Mouse (Mus musculus) midbrain, embryonic 11.5 days (tissue): ENCODE measurements around the gene Naa15. TPM values are rescaled to one million over a fixed set of nuclear protein-coding genes. Genes with fewer than 3 reads are reported as not detected.
"Not testable (repeated sequence)": the region's sequence is repeated elsewhere in the genome, so short reads cannot be mapped to it uniquely, and the experiment has no call there.

ENCODE experiments used
- ATAC-seq: fragments of 200-750 bp; cut with Nextera tagmentation; 2 replicates; pipeline ENCODE4 v1.8.0; 2017; ENCODE audit warnings: moderate TSS enrichment, moderate library complexity; ENCODE audit not compliant: low FRiP score
- DNase-seq: peaks from one replicate; pipeline ENCODE4 v3.0.0; 2015; ENCODE audit warnings: low spot score; ENCODE audit errors: missing footprints
- H3K27ac ChIP-seq: fragments of 300-500 bp; sonication (generic); 2 replicates; pipeline ENCODE4 v1.5.1; 2014; ENCODE audit warnings: low read depth, low read length
- H3K27me3 ChIP-seq: fragments of 300-500 bp; sonication (generic); 2 replicates; pipeline ENCODE4 v1.6.1; 2014; ENCODE audit warnings: mild to moderate bottlenecking, low read length, moderate library complexity, mixed read lengths; ENCODE audit not compliant: control insufficient read depth, insufficient read depth
- H3K36me3 ChIP-seq: fragments of 300-500 bp; sonication (generic); 2 replicates; pipeline ENCODE4 v1.6.1; 2014; ENCODE audit warnings: mild to moderate bottlenecking, low read length, moderate library complexity, mixed read lengths; ENCODE audit not compliant: control insufficient read depth, insufficient read depth
- H3K4me1 ChIP-seq: fragments of 300-500 bp; sonication (generic); 2 replicates; pipeline ENCODE4 v1.6.1; 2014; ENCODE audit warnings: low read length; ENCODE audit not compliant: control insufficient read depth, insufficient read depth
- H3K4me2 ChIP-seq: fragments of 300-500 bp; sonication (generic); 2 replicates; pipeline ENCODE4 v1.6.1; 2014; ENCODE audit warnings: mild to moderate bottlenecking, moderate library complexity
- H3K4me3 ChIP-seq: fragments of 300-500 bp; sonication (generic); 2 replicates; pipeline ENCODE4 v1.5.1; 2014; ENCODE audit warnings: low read depth, low read length
- H3K9ac ChIP-seq: fragments of 300-500 bp; sonication (generic); 2 replicates; pipeline ENCODE4 v1.6.1; 2014; ENCODE audit warnings: low read length
- H3K9me3 ChIP-seq: fragments of 300-500 bp; sonication (generic); 2 replicates; pipeline ENCODE4 v1.6.1; 2016; ENCODE audit warnings: low read length; ENCODE audit not compliant: control insufficient read depth
- WGBS: fragments of 180-500 bp; shearing (Covaris S2); extraction: QIAGEN DNeasy Blood & Tissue Kit; methylation state at CpG from one replicate; pipeline ENCODE4 v1.1.7; 2014; 5-methylcytosine and 5-hydroxymethylcytosine counted together
- polyA plus RNA-seq: library from polyadenylated mRNA; unstranded; fragments of >200 nt; fragmentation: Nextera tagmentation; extraction: Ambion mirVana; gene quantifications from 2 replicates; pipeline ENCODE4 v1.2.1, GENCODE M21; 2014

Gene Naa15
- polyA plus RNA-seq, 1 experiment from 2014 or later, result 54.5 TPM

GRCm38 (mm10) chr3:51388904-51389303, 26.0 kb upstream of the Naa15 start:
- ATAC-seq, result no peak
- peak; percentile 86 for DNase-seq
- H3K4me1 ChIP-seq, result peaks cover 3% of the 10 kb centered on the region; the same call in 1 of the 2 replicates
- no peaks in the 10 kb centered on the region for H3K9me3 ChIP-seq
- H3K4me3 ChIP-seq, result no peak overlapping the region
- WGBS, result 6% methylated on average over 13 of the region's 13 CpGs
- peak overlapping the region; percentile 6; the same call in 1 of the 2 replicates for H3K9ac ChIP-seq
- no peaks in the 10 kb centered on the region for H3K36me3 ChIP-seq
- no peak overlapping the region for H3K27ac ChIP-seq
- no peaks in the 10 kb centered on the region; the same call in 1 of the 2 replicates for H3K27me3 ChIP-seq
- peak overlapping the region; percentile 28 for H3K4me2 ChIP-seq

DNA sequence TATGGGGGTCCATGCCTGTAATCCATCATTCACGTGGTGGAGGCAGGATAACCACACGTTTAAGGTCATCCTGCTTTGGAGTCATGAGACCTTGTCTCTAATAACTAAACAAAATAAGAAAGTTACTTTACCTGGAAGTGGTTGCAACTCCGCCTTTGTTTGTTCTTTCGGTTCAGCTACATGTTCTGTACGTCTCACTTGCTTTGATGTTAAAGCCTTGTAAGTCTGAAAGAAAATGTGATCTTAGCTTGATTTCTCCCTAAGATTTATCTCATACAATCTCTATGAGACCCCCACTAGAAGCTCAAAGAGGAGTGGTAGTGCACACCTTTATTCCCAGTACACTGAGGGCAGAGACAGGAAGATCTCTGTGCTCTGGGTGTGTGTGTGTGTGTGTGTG, 23.9 kb upstream of the Naa15 start:
- H3K4me2 ChIP-seq, result no peak overlapping the region
- H3K9ac ChIP-seq, result no peak overlapping the region
- H3K27me3 ChIP-seq, result peaks cover 4% of the 10 kb centered on the region; the same call in 1 of the 2 replicates
- ATAC-seq (no peak), DNase-seq (peak; percentile 2)
- no peak overlapping the region for H3K27ac ChIP-seq
- no peaks in the 10 kb centered on the region for H3K36me3 ChIP-seq
- no peak overlapping the region for H3K4me3 ChIP-seq
- no peaks in the 10 kb centered on the region for H3K9me3 ChIP-seq
- 89% methylated on average over 5 of the region's 5 CpGs for WGBS
- H3K4me1 ChIP-seq, result peaks cover 3% of the 10 kb centered on the region; the same call in 1 of the 2 replicates

DNA sequence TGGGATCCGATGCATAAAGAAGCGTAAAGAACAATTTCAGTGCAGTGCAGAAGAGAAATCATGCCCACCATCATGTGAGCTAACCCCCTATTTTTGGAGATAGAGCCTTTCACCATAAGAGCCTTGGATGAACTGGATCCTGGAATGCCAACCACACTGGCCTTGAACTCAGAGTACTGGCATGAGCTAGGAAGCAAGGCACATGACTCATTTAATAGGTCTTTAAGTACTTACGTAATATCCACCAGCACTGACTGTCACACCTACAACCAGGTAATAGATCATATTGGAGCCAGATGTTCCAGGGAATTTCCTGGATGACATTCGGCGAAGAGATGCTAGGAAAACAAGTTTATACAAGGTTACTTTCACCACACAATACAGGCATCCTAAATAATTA, 23.4 kb upstream of the Naa15 start:
- no peak overlapping the region for H3K4me3 ChIP-seq

GRCm38 (mm10) chr3:51393018-51393417, 21.9 kb upstream of the Naa15 start:
- not testable (repeated sequence) for H3K4me3 ChIP-seq, H3K27me3 ChIP-seq, ATAC-seq, H3K4me1 ChIP-seq, H3K4me2 ChIP-seq, H3K9ac ChIP-seq, H3K36me3 ChIP-seq, H3K9me3 ChIP-seq, H3K27ac ChIP-seq
- peak; percentile 75 for DNase-seq
- WGBS, result 96% methylated on average over 3 of the region's 3 CpGs

More for the DNA sequence above, 23.4 kb upstream of the Naa15 start:
- peak; percentile 47 for DNase-seq
- Histone ChIP-seq H3K9me3 (no peaks in the 10 kb centered on the region), H3K4me2 (no peak overlapping the region), H3K27ac (no peak overlapping the region), H3K9ac (no peak overlapping the region), H3K36me3 (no peaks in the 10 kb centered on the region), H3K4me1 (peaks cover 3% of the 10 kb centered on the region; the same call in 1 of the 2 replicates), H3K27me3 (peaks cover 4% of the 10 kb centered on the region; the same call in 1 of the 2 replicates)
- 97% methylated on average over 5 of the region's 5 CpGs for WGBS
- ATAC-seq, result no peak

GRCm38 (mm10) chr3:51393651-51394050, 21.3 kb upstream of the Naa15 start:
- ATAC-seq (no peak), DNase-seq (peak; percentile 54)
- Histone ChIP-seq H3K4me2 (no peak overlapping the region), H3K36me3 (no peaks in the 10 kb centered on the region), H3K27ac (no peak overlapping the region), H3K4me3 (no peak overlapping the region), H3K4me1 (peaks cover 9% of the 10 kb centered on the region; the same call in 1 of the 2 replicates), H3K9ac (no peak overlapping the region), H3K27me3 (peaks cover 4% of the 10 kb centered on the region; the same call in 1 of the 2 replicates), H3K9me3 (no peaks in the 10 kb centered on the region)
- WGBS, result 100% methylated on average over 2 of the region's 2 CpGs

GRCm38 (mm10) chr3:51394881-51395280, 20.1 kb upstream of the Naa15 start:
- ATAC-seq, result no peak
- Histone ChIP-seq H3K36me3 (no peaks in the 10 kb centered on the region), H3K27ac (no peak overlapping the region), H3K27me3 (peaks cover 4% of the 10 kb centered on the region; the same call in 1 of the 2 replicates), H3K4me3 (no peak overlapping the region), H3K9ac (no peak overlapping the region), H3K4me2 (no peak overlapping the region), H3K4me1 (peaks cover 10% of the 10 kb centered on the region; the same call in 1 of the 2 replicates), H3K9me3 (no peaks in the 10 kb centered on the region)
- 54% methylated on average over 3 of the region's 3 CpGs for WGBS
- peak; percentile 84 for DNase-seq

DNA sequence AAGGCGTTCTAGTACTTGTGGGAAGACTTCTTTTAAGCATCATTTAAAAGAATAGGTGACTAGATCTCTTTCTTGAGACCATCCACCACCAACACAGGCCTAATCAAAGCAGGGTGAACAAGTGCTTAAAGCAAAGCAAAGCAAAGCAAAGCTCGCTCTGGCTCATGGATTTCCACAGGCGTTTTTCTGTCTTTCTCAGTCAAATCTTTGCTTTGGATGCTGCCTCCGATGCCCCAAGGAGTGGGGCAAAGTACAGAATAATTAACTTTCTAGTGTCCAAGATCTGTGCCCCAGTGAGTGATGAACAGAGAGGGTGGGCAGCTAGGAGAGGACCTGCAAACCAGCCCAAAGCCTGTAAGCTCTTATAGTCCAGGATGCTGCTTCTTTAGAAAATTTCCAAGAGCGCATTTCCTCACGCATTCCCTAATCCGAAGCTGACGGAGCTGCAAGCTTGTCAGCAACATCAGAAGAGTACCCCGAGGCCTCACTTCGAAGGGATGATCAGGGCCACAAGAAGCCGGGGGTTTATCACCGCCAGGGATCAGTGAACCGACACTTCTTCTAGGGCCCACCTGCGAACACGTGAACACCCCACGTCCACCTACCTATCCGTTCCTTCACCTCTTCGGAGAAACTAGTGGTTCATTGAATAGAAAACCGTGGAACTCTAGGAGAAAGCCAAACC, 19.3 kb upstream of the Naa15 start:
- Histone ChIP-seq H3K9ac (no peak overlapping the region), H3K4me2 (0 out of 2 replicates have a peak overlapping the region, but pooled peaks have one; percentile 8), H3K36me3 (no peaks in the 10 kb centered on the region), H3K4me3 (no peak overlapping the region; the same call in 1 of the 2 replicates), H3K9me3 (no peaks in the 10 kb centered on the region), H3K27ac (no peak overlapping the region), H3K4me1 (peaks cover 10% of the 10 kb centered on the region; the same call in 1 of the 2 replicates), H3K27me3 (peaks cover 4% of the 10 kb centered on the region; the same call in 1 of the 2 replicates)
- DNase-seq, result peak; percentile 89
- WGBS, result 10% methylated on average over 19 of the region's 19 CpGs
- no peak for ATAC-seq

DNA sequence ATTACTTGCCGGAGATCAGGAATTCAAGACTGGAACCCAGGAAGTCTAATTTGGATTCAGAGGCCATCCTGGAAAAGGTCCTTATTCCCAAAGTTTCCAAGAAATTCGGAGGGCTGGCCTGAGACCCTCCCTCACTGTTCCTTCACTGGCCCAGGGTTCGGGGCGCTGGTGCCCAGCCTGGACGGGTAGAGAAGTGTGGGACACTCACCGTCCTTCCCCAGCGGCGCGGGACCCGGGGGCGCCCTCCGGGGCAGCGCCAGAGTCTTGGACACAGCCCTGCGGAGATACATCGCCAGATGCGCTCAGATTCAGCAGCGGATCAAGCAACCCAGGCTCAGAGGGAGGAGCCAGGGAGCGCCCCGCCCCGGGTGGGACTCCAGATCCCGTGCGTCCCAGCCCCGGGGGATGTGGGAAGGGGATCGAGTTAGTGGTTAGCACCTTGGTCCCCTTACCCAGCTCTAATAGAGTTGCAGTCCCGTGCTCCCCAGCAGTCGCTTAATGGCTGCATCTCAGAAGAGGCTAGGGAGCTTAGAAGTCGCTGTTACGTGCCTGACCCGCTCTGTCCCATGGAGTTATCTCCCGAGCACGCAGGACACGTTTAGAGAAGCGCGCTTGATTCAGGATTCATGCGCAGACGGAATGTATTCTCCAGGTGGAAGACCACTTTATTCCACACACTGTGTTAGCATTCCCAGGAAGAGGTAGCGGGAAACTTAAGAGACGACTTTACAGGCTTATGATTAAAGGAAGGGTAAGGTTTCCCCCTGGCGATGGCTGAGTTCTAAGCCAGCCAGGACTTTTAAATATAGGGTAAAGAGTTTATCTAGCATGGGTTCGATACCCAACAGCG, 18.5 kb upstream of the Naa15 start, which contains the start of gene Mgarp:
Gene Mgarp, minus strand, starts transcription at position 520 of the 850 bp plus-strand sequence.
- H3K27me3 ChIP-seq, result peaks cover 4% of the 10 kb centered on the region; the same call in 1 of the 2 replicates
- WGBS, result 2% methylated on average over 41 of the region's 41 CpGs
- peak; percentile 82 for ATAC-seq

More for the DNA sequence above, 18.5 kb upstream of the Naa15 start, which contains the start of gene Mgarp:
- H3K4me2 ChIP-seq, result peak within 1 kb of the TSS; percentile 53
- H3K4me3 ChIP-seq, result peak within 1 kb of the TSS; percentile 38
- H3K4me1 ChIP-seq, result peaks cover 10% of the 10 kb centered on the region; the same call in 1 of the 2 replicates
- H3K36me3 ChIP-seq, result no peaks in the 10 kb centered on the region
- H3K9me3 ChIP-seq, result no peaks in the 10 kb centered on the region
- no peak within 1 kb of the TSS for H3K27ac ChIP-seq
- peak within 1 kb of the TSS; percentile 43 for H3K9ac ChIP-seq
- peak; percentile 98 for DNase-seq
